Mouse (Mus musculus) thymus, adult 2 months (tissue): Measurements from ENCODE around the gene Pxdc1. TPM values are rescaled to one million over a fixed set of nuclear protein-coding genes. Genes with fewer than 3 reads are reported as not detected.

Experiments
- DNase-seq: peaks from one replicate; pipeline ENCODE4 v3.0.0; 2021
- H3K27ac ChIP-seq: fragments of 200-500 bp; 2 replicates; pipeline ENCODE4 v1.5.1; 2012; ENCODE audit warnings: low read length, control low read depth; ENCODE audit not compliant: control insufficient read depth, insufficient read depth
- H3K27me3 ChIP-seq: fragments of 200-500 bp; 2 replicates; pipeline ENCODE4 v1.6.1; 2012; ENCODE audit warnings: mild to moderate bottlenecking, low read length, moderate library complexity, mixed read lengths; ENCODE audit not compliant: control insufficient read depth, insufficient read depth
- H3K36me3 ChIP-seq: fragments of 200-500 bp; 2 replicates; pipeline ENCODE4 v1.6.1; 2012; ENCODE audit warnings: mild to moderate bottlenecking, low read length, moderate library complexity; ENCODE audit not compliant: control insufficient read depth, insufficient read depth
- H3K4me1 ChIP-seq: fragments of 200-500 bp; replicated peaks from 2 replicates; pipeline ENCODE4 v1.6.1; 2012; ENCODE audit warnings: low read length; ENCODE audit not compliant: control insufficient read depth, insufficient read depth
- H3K4me3 ChIP-seq: fragments of 200-500 bp; 2 replicates; pipeline ENCODE4 v1.5.1; 2012; ENCODE audit warnings: mild to moderate bottlenecking, low read length, control low read depth, moderate library complexity; ENCODE audit not compliant: control insufficient read depth, insufficient read depth
- CTCF ChIP-seq: fragments of 200-500 bp; IDR thresholded peaks from 2 replicates; pipeline ENCODE4 v1.5.1; 2012; ENCODE audit warnings: mild to moderate bottlenecking, control low read depth, low read length, moderate library complexity, borderline replicate concordance; ENCODE audit not compliant: control insufficient read depth, poor library complexity, insufficient read depth; ENCODE audit errors: extremely low read depth
- POLR2A ChIP-seq: fragments of 200-500 bp; IDR thresholded peaks from 2 replicates; pipeline ENCODE4 v1.6.1; 2012; ENCODE audit warnings: mild to moderate bottlenecking, low read length, control low read depth, moderate library complexity; ENCODE audit not compliant: control insufficient read depth, poor library complexity, insufficient read depth; ENCODE audit errors: extremely low read depth
- WGBS: fragments of 180-500 bp; shearing (Covaris S2); methylation state at CpG from one replicate; pipeline ENCODE4 v1.1.7; 2018; 5-methylcytosine and 5-hydroxymethylcytosine counted together
- polyA plus RNA-seq: library from polyadenylated mRNA; depleted of rRNA; stranded (reverse); fragments of >200 nt; gene quantifications from 2 replicates; pipeline ENCODE4 v1.2.3, GENCODE M21; 2012

Gene Pxdc1
- polyA plus RNA-seq, 1 experiment: 13.8 TPM

DNA sequence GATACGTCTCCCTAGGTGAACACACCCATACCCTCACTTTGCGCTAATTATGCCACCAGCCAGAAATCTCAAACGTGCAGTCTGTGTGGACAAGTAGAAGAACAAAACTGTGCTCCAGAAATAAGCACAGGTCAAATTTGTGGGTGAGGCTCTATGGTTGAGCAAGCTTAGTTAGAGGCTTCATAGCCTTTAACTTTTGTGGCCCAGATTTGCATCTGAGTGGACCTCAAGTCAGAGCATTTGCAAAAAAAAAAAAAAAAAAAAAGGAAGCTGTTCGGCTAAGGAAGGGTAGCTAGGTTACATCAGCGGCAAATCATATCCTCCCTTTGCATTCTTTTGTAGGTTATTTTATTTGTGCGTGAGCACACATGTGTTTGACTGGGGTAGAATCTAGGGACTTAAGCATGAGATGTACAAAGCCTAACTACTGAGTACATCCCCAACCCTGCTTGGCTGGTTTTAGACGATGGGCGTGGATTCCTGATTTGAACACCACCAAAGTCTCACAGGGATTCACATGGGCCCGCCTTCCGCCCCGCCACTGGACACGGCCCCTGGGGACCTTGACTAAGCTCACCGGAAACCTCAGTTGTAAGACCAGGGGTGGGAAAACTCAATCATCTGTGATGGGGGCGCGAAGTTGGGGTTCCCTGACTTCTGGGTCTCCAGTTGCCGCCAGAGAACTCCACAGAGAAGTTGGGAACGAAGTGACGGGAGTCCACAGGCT lies 30.6 kb upstream of the Pxdc1 start:
- TF ChIP-seq CTCF: no peak
- TF ChIP-seq POLR2A: no peak
- no peak overlapping the region for H3K27ac ChIP-seq
- DNase-seq: no peak

DNA sequence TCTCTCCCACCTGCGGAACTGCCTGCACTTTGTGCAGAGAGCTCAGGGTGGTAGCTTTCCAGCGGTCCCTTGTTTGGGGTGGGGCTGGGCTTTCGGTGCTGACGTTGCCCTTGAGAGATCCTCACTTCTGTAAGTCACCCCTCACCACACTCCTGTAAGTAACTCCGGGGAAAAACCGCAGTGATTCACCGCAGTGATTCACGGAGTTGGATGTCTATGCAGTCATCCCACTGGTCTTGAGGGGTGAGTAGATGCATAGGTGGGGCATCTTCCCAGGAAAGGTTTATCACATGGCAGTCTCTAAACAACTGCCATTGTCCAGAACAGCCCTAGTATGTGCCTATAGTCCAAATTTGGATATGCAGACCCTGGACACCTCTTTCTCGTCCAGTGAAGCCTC lies 30.0 kb upstream of the Pxdc1 start:
- WGBS: 87% methylated on average over 9 of the region's 9 CpGs
- no peak for DNase-seq
- Histone ChIP-seq H3K4me1 (no peaks in the 10 kb centered on the region; the same call in 1 of the 2 replicates), H3K27ac (no peak overlapping the region), H3K4me3 (no peak overlapping the region), H3K27me3 (no peaks in the 10 kb centered on the region), H3K36me3 (no peaks in the 10 kb centered on the region)
- no peak for TF ChIP-seq CTCF
- TF ChIP-seq POLR2A: no peak

More for the DNA sequence above, 30.6 kb upstream of the Pxdc1 start:
- no peaks in the 10 kb centered on the region for H3K36me3 ChIP-seq
- 83% methylated on average over 18 of the region's 18 CpGs for WGBS
- no peaks in the 10 kb centered on the region for H3K27me3 ChIP-seq
- no peaks in the 10 kb centered on the region for H3K4me1 ChIP-seq
- H3K4me3 ChIP-seq: no peak overlapping the region

DNA sequence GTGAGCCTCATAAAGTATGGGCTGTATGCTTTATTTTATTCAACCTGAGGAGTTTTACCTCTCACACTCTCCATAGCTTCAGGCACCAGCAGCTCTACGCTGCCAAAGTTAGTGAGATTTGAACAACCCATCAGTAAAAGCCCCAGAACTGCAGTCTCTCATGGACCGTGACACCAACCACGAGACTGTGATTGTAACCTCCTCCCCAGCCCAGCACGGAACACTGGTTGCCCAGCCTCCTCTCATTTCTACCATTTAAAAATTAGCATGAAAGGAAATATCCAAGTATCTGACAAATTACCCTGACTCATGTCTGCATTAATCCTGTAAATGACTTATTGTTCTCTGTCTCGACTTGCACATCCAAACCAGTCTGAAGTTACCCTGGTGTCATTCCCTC lies 23.2 kb upstream of the Pxdc1 start:
- Histone ChIP-seq H3K27me3 (no peaks in the 10 kb centered on the region), H3K4me3 (no peak overlapping the region), H3K27ac (no peak overlapping the region), H3K4me1 (no peaks in the 10 kb centered on the region; the same call in 1 of the 2 replicates), H3K36me3 (no peaks in the 10 kb centered on the region)
- DNase-seq: no peak
- 76% methylated on average over 5 of the region's 5 CpGs for WGBS
- no peak for TF ChIP-seq CTCF
- TF ChIP-seq POLR2A: no peak

DNA sequence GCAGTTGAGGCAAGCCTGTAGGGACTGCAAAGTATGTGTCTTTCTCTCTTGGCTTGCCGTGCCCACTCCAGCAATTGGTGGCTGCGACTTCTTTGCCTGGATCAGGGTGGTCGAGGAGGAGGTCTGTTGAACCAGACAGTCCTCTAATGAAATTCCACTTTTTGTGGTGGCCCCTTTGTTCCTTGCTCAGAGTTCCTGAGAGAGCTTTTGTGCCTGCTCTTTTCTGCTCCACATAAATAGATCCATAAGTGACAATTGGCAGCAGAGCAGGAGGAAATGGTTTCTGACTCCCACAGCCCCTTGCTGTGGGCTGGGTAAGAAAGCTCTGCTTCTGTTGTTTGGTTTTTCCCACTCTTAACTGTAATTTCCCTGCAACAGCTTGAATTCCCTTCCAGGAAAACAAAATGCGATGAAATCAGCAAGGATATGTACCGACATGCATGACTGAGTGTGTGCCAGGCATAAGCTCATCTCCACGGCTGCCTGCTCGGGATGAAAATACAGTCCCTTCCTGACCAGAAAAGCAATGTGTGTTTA lies 22.6 kb upstream of the Pxdc1 start:
- no peaks in the 10 kb centered on the region; the same call in 1 of the 2 replicates for H3K4me1 ChIP-seq
- no peaks in the 10 kb centered on the region for H3K36me3 ChIP-seq
- no peaks in the 10 kb centered on the region for H3K27me3 ChIP-seq
- no peak overlapping the region for H3K27ac ChIP-seq
- no peak for TF ChIP-seq CTCF
- TF ChIP-seq POLR2A: no peak
- H3K4me3 ChIP-seq: no peak overlapping the region
- WGBS: 77% methylated on average over 7 of the region's 7 CpGs
- DNase-seq: no peak

DNA sequence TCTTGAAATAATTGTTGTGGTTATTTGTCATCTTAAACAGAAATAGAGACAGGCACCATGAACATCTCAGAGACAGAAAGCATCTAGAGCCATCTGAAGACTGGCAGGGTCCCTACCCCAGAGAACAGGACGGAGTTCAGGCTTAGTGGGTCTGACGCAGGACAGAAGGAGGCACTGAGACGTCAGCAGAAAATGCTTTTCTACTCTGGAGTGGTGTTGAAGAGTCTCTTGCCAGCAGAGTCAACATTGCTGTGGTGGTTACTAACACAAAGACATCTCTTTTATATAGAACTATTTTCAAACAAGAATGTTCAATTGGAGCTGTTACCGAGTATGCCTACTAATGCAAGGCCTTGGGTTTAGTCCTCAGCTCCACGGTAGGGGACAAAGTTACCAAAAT lies 20.1 kb upstream of the Pxdc1 start:
- Histone ChIP-seq H3K27me3 (no peaks in the 10 kb centered on the region), H3K4me3 (no peak overlapping the region), H3K4me1 (no peaks in the 10 kb centered on the region; the same call in 1 of the 2 replicates), H3K36me3 (no peaks in the 10 kb centered on the region), H3K27ac (no peak overlapping the region)
- WGBS: 93% methylated on average over 5 of the region's 5 CpGs
- TF ChIP-seq CTCF (no peak), POLR2A (no peak)
- no peak for DNase-seq

DNA sequence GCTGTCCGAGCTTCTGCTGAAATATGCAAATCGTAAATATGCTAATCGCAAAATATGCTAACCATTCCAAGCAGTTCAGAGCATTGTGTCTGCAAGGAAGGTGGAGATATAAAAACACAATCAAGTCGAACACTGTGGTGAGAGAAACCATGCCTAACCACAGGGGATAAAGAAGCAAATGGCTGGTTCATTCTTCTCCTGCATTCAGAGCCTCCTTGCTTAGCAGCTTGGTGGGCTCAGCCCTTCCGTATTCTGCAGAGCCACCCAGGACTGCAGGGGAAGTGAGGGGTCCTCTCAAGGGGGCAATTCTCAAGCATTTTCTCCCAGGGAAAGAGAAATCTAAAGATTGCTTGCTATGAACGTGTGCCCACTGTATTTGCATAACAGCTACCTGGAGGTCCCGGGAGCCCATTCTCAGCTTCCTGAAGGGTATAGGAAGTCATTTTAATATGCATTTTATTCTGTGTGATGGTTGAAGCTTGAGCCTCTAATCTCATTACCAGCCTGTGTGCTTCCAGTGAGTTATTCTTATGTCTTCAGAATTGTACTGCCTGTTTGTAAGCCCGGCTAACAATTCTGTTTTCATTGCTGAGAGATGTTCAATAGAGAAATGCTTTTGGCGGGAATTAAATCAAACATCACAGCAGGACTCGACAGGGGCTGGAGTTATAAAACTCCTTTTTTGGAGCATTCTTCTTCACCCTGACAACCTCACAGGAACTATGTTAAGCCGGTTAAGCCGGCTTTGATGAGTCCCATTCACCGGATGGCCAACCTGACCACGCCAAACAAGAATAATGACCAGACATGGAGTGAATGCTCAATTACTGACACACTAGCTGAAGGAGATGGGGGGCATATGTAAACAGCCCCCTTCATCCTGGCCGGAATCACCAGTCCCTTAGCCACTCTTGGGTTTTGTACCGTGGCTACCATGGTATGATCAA lies 16.9 kb upstream of the Pxdc1 start:
- DNase-seq: no peak
- TF ChIP-seq POLR2A: no peak
- TF ChIP-seq CTCF: no peak
- Histone ChIP-seq H3K36me3 (no peaks in the 10 kb centered on the region), H3K4me1 (no peaks in the 10 kb centered on the region), H3K27ac (no peak overlapping the region), H3K4me3 (no peak overlapping the region), H3K27me3 (no peaks in the 10 kb centered on the region)
- 78% methylated on average over 16 of the region's 16 CpGs for WGBS
